Mouse (Mus musculus) liver, adult 2 months (tissue): ENCODE results near the gene Olfr1411.

ENCODE experiments used
- CTCF ChIP-seq: fragments of 200-500 bp; IDR thresholded peaks from 2 replicates; pipeline ENCODE4 v1.5.1; 2011; ENCODE audit warnings: low read depth, low read length, control low read depth
- POLR2A ChIP-seq: fragments of 200-500 bp; IDR thresholded peaks from 2 replicates; pipeline ENCODE4 v1.6.1; 2011; ENCODE audit warnings: low read length, control low read depth; ENCODE audit not compliant: insufficient read depth; ENCODE audit errors: extremely low read depth

- TF ChIP-seq CTCF (no peak), POLR2A (no peak)
Observed at GRCm38 (mm10) chr1:92634976-92635599, 40.9 kb downstream of the Olfr1411 start.
